Mouse (Mus musculus): ENCODE measurements at regions not wholly inside any gene's neighbourhood (a gene's known extent, or its start where the extent isn't known, plus 50 kb on each side); places are given as distances from the start of the nearest gene placed in this dataset.

- no peak for TF ChIP-seq MYOD1 (IDR thresholded peaks at IDR 0.05; ENCODE audit: control insufficient read depth in 1 of 3, insufficient read length in 2 of 3, low read depth in 2 of 3)
- no peak for TF ChIP-seq MAX (IDR thresholded peaks at IDR 0.05; ENCODE audit: low read depth)
- no peak for TF ChIP-seq POLR2AphosphoS2 (IDR thresholded peaks at IDR 0.05; ENCODE audit: insufficient read length, low read depth)
- no peak for TF ChIP-seq MYOG (IDR thresholded peaks at IDR 0.05; ENCODE audit: control insufficient read depth in 1 of 3, insufficient read depth in 1 of 3, insufficient read length in 2 of 3, low read depth in 2 of 3)
- no peak for TF ChIP-seq POLR2A (IDR thresholded peaks at IDR 0.05; ENCODE audit: insufficient read length, low read depth)
- no peak for TF ChIP-seq CEBPB (IDR thresholded peaks at IDR 0.05; ENCODE audit: insufficient read depth, poor library complexity, severe bottlenecking)
- no peak for TF ChIP-seq E2F4 (IDR thresholded peaks at IDR 0.05; ENCODE audit: insufficient read depth)
- no peak for TF ChIP-seq TCF12 (IDR thresholded peaks at IDR 0.05; ENCODE audit: insufficient read depth, poor library complexity, severe bottlenecking)
Observed at GRCm38 (mm10) chr19:56046784-56047390, 240.1 kb upstream of the Habp2 start.

Data from myocyte (in vitro differentiated cells).